Mouse (Mus musculus): Measurements from ENCODE around the gene Col12a1. TPM values are rescaled to one million over a fixed set of nuclear protein-coding genes. Genes with fewer than 3 reads are reported as not detected.

Col12a1 gene
- total RNA-seq, 1 experiment = 14.5 TPM

GRCm38 (mm10) chr9:79566838-79567237 is 151.8 kb downstream of the Col12a1 start:
- no peak for TF ChIP-seq ZC3H11A (IDR thresholded peaks at IDR 0.05; ENCODE audit: borderline replicate concordance, low read depth, low read length)
- no peak for TF ChIP-seq ZNF384 (IDR thresholded peaks at IDR 0.05; ENCODE audit: low read depth, low read length)
- TF ChIP-seq MAFK (IDR thresholded peaks at IDR 0.05; ENCODE audit: insufficient read depth, low read depth, low read length) = no peak
- TF ChIP-seq CHD2 (IDR thresholded peaks at IDR 0.05; ENCODE audit: low read depth, low read length) = no peak
- TF ChIP-seq HCFC1 (IDR thresholded peaks at IDR 0.05; ENCODE audit: borderline replicate concordance, insufficient read depth, low read length) = no peak
- H3K4me1 ChIP-seq (ENCODE audit: control insufficient read depth in 2 of 2, insufficient read depth in 2 of 2, low read length in 2 of 2, poor library complexity in 1 of 2) = no peaks in the 10 kb centered on the region
- no peak for DNase-seq (ENCODE audit: low read depth, low spot score)
- no peak overlapping the region for H3K9ac ChIP-seq (ENCODE audit: insufficient read depth, low read depth, low read length, poor library complexity, severe bottlenecking)
- no peaks in the 10 kb centered on the region for H3K9me3 ChIP-seq (ENCODE audit: control insufficient read depth, insufficient read depth, low read depth, low read length)
- H3K36me3 ChIP-seq (ENCODE audit: control insufficient read depth, insufficient read depth, low read length, poor library complexity, severe bottlenecking) = no peaks in the 10 kb centered on the region
- in situ Hi-C loops (cut with MboI; ENCODE audit: low sequenced_read_pairs in 2 of 2, unreplicated experiment in 2 of 2) = no loop called here
- no peak overlapping the region for H3K27ac ChIP-seq (ENCODE audit: insufficient read depth, low read depth, low read length, poor library complexity, severe bottlenecking)
- H3K4me3 ChIP-seq (ENCODE audit: insufficient read depth in 1 of 2, low read depth in 1 of 2, low read length in 2 of 2, poor library complexity in 1 of 2, severe bottlenecking in 1 of 2) = no peak overlapping the region

GRCm38 (mm10) chr9:79553297-79553696 is 165.3 kb downstream of the Col12a1 start:
- in situ Hi-C loops (cut with MboI; ENCODE audit: low sequenced_read_pairs in 2 of 2, unreplicated experiment in 2 of 2) = no loop called here
- H3K27ac ChIP-seq (ENCODE audit: insufficient read depth, low read depth, low read length, poor library complexity, severe bottlenecking) = no peak overlapping the region
- no peaks in the 10 kb centered on the region for H3K4me1 ChIP-seq (ENCODE audit: control insufficient read depth in 2 of 2, insufficient read depth in 2 of 2, low read length in 2 of 2, poor library complexity in 1 of 2)
- H3K36me3 ChIP-seq (ENCODE audit: control insufficient read depth, insufficient read depth, low read length, poor library complexity, severe bottlenecking) = no peaks in the 10 kb centered on the region
- H3K4me3 ChIP-seq (ENCODE audit: insufficient read depth in 1 of 2, low read depth in 1 of 2, low read length in 2 of 2, poor library complexity in 1 of 2, severe bottlenecking in 1 of 2) = no peak overlapping the region
- no peak for TF ChIP-seq HCFC1 (IDR thresholded peaks at IDR 0.05; ENCODE audit: borderline replicate concordance, insufficient read depth, low read length)
- no peak for DNase-seq (ENCODE audit: low read depth, low spot score)
- no peaks in the 10 kb centered on the region for H3K9me3 ChIP-seq (ENCODE audit: control insufficient read depth, insufficient read depth, low read depth, low read length)
- H3K9ac ChIP-seq (ENCODE audit: insufficient read depth, low read depth, low read length, poor library complexity, severe bottlenecking) = no peak overlapping the region

Other genes with a start within 250 kb of the Col12a1 start
- gene Cox7a2, start 41.0 kb upstream of the Col12a1 start, total RNA-seq (2012; rRNA removed) = 300 and 318 TPM in 2 replicates
- gene Tmem30a, start 74.7 kb upstream of the Col12a1 start, total RNA-seq (2012; rRNA removed) = 36.9 and 49.1 TPM in 2 replicates